Mouse (Mus musculus): ENCODE results near the gene Mylk. TPM values are rescaled to one million over a fixed set of nuclear protein-coding genes. Genes with fewer than 3 reads are reported as not detected.
A peak's percentile ranks its signal among the peaks of the same experiment; 100 is the strongest.

Gene Mylk
- total RNA-seq, 2 experiments from 2014 or later = 11.7 to 16.3 TPM

GRCm38 (mm10) chr16:35033809-35034577 is 289.0 kb downstream of the Mylk start:
- DNase-seq (ENCODE audit: low spot score in 2 of 2) = no peak
- intact Hi-C loops (cut with DNase I) = no loop called here

- DNase-seq (ENCODE audit: low spot score in 2 of 2) = no peak
- intact Hi-C loops (cut with DNase I) = no loop called here
These were observed 290.0 kb downstream of the Mylk start for GRCm38 (mm10) chr16:35034971-35035370.

GRCm38 (mm10) chr16:35036754-35037153 is 291.7 kb downstream of the Mylk start:
- peak in 1 of 2 experiments; percentile 70 for DNase-seq (ENCODE audit: low spot score in 2 of 2)
- intact Hi-C loops (cut with DNase I) = no loop called here

GRCm38 (mm10) chr16:35038343-35039057 is 293.5 kb downstream of the Mylk start:
- intact Hi-C loops (cut with DNase I) = no loop called here
- no peak for DNase-seq (ENCODE audit: low spot score in 2 of 2)

GRCm38 (mm10) chr16:35040154-35040553 is 295.1 kb downstream of the Mylk start:
- no peak for DNase-seq (ENCODE audit: low spot score in 2 of 2)
- intact Hi-C loops (cut with DNase I) = no loop called here

GRCm38 (mm10) chr16:35041001-35041400 is 296.0 kb downstream of the Mylk start:
- DNase-seq (ENCODE audit: low spot score in 2 of 2) = no peak
- intact Hi-C loops (cut with DNase I) = no loop called here

GRCm38 (mm10) chr16:35046081-35046775 is 301.2 kb downstream of the Mylk start:
- intact Hi-C loops (cut with DNase I) = no loop called here
- no peak for DNase-seq (ENCODE audit: low spot score in 2 of 2)

- no peak for DNase-seq (ENCODE audit: low spot score in 2 of 2)
- intact Hi-C loops (cut with DNase I) = no loop called here
These were observed 302.4 kb downstream of the Mylk start for GRCm38 (mm10) chr16:35047272-35047969.

- DNase-seq (ENCODE audit: low spot score in 2 of 2) = no peak
- intact Hi-C loops (cut with DNase I) = no loop called here
These were observed 306.1 kb downstream of the Mylk start for GRCm38 (mm10) chr16:35051066-35051465.

Other genes starting within 250 kb of the Mylk start
- 100 to 1,000 TPM; 478 to 544 TPM for gene Kalrn, start 171.7 kb upstream of the Mylk start, total RNA-seq (2021)
- under 1 TPM in 1 of 2 experiments, not detected in 1; 0.46 TPM for gene Ropn1, start 95.3 kb upstream of the Mylk start, total RNA-seq (2021)
- 1 to 10 TPM; 2.1 to 2.7 TPM for gene Ccdc14, start 54.6 kb upstream of the Mylk start, total RNA-seq (2021)